Mouse (Mus musculus) granulocyte monocyte progenitor cell, adult 5-6 weeks (primary cell): Measurements from ENCODE around the gene Gm6993. TPM values are rescaled to one million over a fixed set of nuclear protein-coding genes. Genes with fewer than 3 reads are reported as not detected.

Experiments
- ATAC-seq: replicated peaks from 2 replicates; pipeline ENCODE4 v1.8.0; 2016; ENCODE audit warnings: mild to moderate bottlenecking, moderate TSS enrichment, inconsistent platforms; ENCODE audit not compliant: poor library complexity, severe bottlenecking
- total RNA-seq, 2 experiments: library from RNA; stranded (forward) in 1 of 2; stranded (reverse) in 1 of 2; fragments of 200-712, 200-1000 nt in 1 of 2; fragments of >200 nt in 1 of 2; fragmentation: Nextera tagmentation in 1 of 2; gene quantifications; 2 replicates each; pipeline ENCODE4 v1.2.3; 2014 to 2017

The Gm6993 gene
- total RNA-seq (2014; fragmentation: Nextera tagmentation) (not detected in 2 replicates), total RNA-seq (2017) (not detected in 2 replicates)

- no peak for ATAC-seq
These were observed at the start of gene Gm6993 for GRCm38 (mm10) chr12:31240470-31240869. Gm6993 (plus strand) TSS chr12:31240770.

DNA sequence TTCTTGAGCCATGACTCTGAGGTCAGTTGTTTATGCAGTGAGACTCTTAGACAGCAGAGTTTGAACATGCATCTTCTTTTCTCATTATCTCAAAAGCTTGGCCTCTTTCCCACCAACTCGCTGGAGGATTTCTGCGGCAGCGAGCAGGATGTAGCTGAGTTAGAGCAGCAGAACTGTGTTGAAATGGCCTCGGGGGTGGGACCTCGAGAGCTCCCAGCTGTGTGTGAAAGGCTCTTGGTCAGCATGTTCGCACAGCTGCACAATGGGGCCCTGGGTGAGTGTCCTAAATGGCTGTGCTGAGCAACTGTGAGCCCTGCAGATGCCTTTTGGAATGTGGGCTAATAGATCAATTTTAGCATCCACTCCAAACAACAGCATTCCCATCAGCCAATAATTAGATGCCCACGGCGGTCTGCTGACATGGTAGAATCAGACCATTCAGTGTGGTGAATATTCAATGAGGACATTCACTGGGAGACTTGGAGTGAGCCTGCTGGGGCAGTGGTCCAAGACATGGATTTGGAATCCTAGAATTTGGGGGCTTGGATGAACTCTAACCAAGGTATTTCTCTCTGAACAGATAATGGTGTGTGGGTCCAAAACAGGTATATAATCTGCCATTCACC lies 49.1 kb upstream of the Gm6993 start:
- ATAC-seq = no peak

- ATAC-seq = no peak
These were observed 38.1 kb upstream of the Gm6993 start for GRCm38 (mm10) chr12:31202509-31202908.

DNA sequence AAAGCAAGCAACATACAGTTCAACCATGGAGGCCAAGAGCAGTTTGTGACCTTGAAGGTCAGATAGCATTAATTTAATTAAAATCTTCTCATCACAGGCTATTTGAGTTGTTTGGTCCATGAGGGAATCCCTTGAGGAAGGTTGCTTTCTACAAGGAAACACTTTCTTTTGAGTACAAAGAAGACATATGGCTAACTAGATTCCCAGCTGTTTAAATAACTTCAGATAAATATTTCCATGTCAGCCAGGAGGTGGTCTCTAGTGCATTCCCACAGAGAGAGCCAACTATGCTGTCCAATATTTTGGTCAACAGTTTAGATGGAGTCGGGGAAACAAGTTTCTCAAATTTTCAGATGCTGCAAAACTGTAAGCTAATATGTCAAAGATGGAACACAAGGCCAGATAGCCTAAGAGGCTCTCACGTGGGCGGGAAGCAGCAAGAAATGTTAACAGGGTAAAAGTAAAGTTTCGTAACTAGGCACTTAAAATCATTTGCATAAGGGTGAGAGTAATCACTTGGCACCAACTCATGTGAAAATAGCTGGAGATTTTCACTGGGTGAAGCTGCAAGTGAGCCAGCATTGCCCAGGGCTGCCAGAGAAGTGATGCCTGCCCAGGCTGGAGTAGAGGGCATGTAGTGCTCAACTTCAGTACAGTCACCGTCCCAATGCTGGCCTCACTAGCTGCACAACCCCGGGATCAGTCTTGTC lies 36.7 kb upstream of the Gm6993 start:
- ATAC-seq = no peak

- ATAC-seq = no peak
These were observed 35.7 kb upstream of the Gm6993 start for GRCm38 (mm10) chr12:31204898-31205297.

- no peak for ATAC-seq
These were observed 34.5 kb upstream of the Gm6993 start for GRCm38 (mm10) chr12:31205983-31206633.

GRCm38 (mm10) chr12:31208766-31209165 lies 31.8 kb upstream of the Gm6993 start:
- ATAC-seq = no peak

DNA sequence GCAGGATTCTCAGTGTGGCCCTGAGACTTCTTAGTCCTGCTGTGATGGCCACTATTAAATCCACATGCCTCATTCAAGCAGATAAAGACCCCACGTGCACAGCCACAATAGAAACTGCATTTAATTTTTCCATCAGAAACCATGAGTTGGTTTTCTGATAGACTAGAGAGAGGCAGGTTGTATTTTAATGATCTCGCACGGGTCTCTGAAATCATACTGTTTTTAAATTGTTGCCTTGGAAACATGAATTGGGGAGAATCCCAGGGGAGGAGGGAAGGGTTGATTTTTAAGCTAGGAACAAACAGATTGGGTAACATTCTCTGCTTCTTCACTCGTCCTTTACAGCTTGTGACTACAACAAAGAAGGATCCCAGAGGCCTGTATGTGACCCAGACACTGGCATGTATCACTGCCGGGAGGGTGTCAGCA lies 31.2 kb upstream of the Gm6993 start:
- ATAC-seq = no peak

DNA sequence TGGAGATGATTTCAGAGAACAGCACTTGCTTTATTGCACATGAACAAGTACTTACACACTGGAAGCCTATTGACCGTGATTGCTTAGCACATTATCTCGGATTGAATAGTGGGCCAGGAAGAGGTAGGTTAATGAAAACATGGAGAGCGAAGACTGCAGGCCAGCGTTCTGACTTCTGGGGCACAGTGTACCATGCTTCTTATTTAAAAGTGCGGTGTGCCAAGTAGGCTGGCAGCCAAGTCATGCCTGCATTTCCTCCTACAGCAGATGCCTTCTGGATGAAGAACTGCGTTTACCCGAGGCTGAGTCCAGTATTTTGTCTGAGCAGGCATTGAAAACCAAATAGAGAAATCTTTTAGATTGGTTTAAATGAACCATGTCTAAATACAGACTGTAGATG lies 27.0 kb upstream of the Gm6993 start:
- no peak for ATAC-seq

DNA sequence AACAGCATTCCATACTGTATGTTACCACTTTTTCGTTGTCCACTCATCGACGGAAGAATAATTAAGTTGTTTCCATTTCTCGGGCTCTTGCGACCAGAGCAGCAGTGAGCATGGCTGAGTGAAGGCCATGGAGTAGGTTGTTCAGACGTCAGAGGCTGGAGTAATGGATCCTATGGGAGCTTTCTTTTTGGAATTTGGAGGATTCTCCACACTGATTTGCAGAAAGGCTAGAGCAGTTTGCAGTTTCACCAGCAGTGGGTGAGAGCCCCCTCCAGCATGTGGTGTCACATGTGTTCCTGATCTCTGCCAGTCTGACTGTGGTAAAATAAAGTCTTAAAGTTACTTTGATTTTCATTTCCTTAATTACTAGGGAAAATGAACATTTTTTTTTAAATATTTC lies 25.6 kb upstream of the Gm6993 start:
- ATAC-seq = no peak

DNA sequence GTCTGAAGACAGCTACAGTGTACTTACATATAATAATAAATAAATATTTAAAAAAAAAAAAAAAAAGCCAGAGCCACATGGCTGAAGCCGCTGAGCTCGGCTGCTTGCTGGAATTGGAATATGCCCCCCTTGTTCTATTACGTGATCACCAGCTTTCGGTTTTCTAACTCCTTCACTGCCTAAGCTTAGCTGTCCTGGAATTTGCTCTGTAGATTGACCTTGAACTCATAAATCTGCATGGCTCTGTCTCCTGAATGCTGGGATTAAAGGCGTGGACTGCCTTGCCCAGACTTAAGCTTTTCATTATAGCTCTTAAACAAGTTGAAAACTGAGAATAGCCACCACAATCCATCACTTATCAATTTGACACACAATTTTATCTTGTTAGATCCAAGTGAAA lies 23.3 kb upstream of the Gm6993 start:
- ATAC-seq = no peak

DNA sequence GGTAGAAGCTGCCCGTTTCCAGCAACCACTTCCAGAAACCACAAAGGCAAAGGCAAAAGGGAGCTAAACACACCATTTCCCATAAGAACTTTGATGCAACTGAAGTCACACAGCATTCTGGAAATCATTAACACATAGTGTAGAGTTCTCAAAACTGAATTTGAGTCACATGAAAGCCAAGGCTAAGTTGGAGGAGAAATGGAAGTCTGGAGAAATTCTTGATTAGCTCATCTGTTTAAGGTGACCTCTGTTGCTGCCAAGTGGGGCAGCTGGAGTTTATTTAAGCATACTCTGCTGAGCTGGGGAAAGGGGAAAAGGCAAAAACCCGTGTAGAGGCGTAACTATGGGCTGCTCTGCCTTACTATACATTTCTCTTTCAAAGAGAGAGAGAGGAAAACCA lies 21.8 kb upstream of the Gm6993 start:
- no peak for ATAC-seq

GRCm38 (mm10) chr12:31221522-31221921 lies 19.0 kb upstream of the Gm6993 start:
- no peak for ATAC-seq

- ATAC-seq = no peak
These were observed 18.3 kb upstream of the Gm6993 start for GRCm38 (mm10) chr12:31222282-31222681.

GRCm38 (mm10) chr12:31222741-31223140 lies 17.8 kb upstream of the Gm6993 start:
- ATAC-seq = no peak

GRCm38 (mm10) chr12:31225451-31225850 lies 15.1 kb upstream of the Gm6993 start:
- no peak for ATAC-seq

DNA sequence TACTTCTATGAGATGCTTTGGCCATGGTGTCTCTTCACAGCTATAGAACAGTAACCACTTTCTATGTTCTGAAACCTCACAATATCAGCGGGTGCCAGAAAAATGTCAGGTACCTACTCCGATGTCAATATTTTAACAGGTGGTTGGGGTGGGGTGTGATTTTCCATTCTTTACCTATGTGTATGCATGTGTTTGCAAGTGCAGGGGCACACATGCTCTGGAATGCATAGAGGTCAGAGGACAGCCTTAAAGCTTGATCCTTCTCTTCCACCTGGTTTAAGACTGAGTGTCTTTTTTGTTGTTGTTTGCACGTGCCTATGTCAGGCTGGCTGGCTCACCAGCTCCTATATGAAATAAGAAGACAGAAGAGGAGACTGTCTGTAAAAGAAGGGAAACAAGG lies 13.4 kb upstream of the Gm6993 start:
- no peak for ATAC-seq

DNA sequence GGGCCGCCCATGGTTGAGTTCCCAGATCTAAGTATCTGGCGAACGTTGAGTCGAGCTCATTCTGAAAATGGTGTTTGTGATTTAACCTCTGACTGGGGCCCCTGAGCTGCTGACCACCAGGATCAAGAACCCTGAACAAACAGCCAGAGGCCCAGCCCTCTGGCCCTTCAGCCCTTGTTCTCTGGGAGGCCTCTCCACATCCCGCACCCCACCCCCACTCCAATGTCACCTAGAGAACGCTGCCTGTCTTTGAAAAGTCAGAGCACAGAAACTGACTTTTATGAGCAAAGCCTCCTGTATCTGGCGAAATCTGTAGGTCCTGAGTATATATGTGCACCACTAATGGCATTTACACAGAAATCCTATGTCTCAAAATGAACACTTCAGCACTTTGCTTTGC lies 11.7 kb upstream of the Gm6993 start:
- ATAC-seq = no peak

DNA sequence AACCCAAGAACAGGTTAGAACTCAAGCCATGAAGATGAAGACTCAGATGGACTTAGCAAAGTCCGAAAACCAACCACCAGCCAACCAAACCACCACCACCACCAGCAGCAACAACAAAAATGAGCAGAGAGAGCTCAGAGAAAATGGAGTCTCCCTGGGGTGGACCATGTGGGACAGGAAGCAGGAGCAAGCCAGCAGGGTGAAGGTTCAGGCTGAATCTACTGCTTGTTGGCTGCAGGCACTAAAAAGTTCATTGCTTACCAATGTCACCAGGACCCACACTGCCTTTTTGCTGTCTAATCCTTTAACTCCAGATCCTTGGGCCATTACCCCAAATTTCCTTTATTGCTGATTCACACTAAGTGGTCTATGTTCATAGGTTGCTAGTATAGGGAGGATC lies 7.9 kb upstream of the Gm6993 start:
- no peak for ATAC-seq

DNA sequence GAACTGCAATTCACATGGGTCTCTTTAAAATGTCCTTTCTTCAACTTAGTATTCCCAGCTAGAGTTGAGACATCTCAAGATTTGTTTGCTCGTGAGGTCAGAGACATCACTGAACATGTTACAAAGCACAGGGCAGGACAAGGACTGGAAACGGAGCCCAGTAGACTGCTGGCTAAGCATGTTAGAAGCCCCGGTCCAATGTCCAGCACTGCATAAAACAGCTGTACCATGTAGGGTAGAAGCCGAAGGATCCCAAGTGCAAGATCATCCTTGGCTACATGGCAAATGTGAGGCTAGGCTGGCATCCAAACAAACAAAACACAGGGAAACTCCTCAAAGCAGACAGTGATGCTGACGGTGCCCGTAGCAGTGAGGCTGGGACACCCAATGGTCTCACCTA lies 5.6 kb upstream of the Gm6993 start:
- ATAC-seq = no peak

DNA sequence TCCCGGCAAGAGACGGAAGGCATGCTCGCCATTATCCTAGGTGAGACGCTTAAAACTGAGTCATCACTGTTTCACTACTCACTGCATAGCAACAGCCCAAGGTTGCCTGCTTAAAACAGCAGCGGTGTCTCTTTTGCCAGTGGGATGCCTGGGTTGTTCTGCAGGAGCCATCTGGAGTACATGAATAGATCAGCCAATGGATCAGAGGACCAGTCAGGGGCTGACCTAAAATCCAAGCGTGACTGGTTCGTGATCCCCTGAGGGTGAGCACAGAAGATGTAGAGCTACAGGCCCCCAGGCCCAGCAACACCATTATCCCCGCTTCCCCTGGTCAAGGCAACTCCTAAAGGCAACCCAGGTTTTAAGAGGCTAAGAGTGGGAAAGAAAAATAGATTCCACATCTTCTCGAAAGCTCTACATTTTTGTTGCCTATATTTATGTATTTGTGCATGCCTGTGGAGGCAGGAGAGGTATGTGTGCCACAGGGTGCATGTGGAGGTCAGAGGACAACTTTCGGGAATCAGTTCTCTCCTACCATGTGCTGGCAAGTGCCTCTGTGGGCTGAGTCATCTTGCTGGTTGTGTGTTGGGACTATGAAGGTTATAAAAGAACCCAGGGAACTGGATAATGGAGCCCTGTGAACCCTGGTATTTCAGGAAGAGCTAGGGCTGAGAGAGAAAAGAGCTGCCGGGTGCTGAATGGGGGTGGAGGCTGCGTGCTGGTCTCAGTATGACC lies 3.5 kb upstream of the Gm6993 start:
- ATAC-seq = no peak
